Mouse (Mus musculus): ENCODE data around the gene Hoxc9.

The Hoxc9 gene

GRCm38 (mm10) chr15:103018636-103019035 is 42.4 kb downstream of the Hoxc9 start, which contains the start of gene Hoxc4:
Gene Hoxc4 (plus strand): TSS chr15:103018934.
- DNase-seq (ENCODE audit: low spot score in 2 of 2): no peak

- no peak for DNase-seq (ENCODE audit: low spot score in 2 of 2)
Measured at GRCm38 (mm10) chr15:103020899-103021418, 44.7 kb downstream of the Hoxc9 start.

- no peak for DNase-seq (ENCODE audit: low spot score in 2 of 2)
Measured at GRCm38 (mm10) chr15:103021544-103021943, 45.3 kb downstream of the Hoxc9 start.

GRCm38 (mm10) chr15:103024131-103024530 is 47.9 kb downstream of the Hoxc9 start:
- DNase-seq (ENCODE audit: low spot score in 2 of 2): no peak

GRCm38 (mm10) chr15:103027266-103028235 is 51.3 kb downstream of the Hoxc9 start:
- no peak for DNase-seq (ENCODE audit: low spot score in 2 of 2)

- no peak for DNase-seq (ENCODE audit: low spot score in 2 of 2)
Measured at GRCm38 (mm10) chr15:103028916-103029512, 52.8 kb downstream of the Hoxc9 start.

GRCm38 (mm10) chr15:103030142-103030541 is 53.9 kb downstream of the Hoxc9 start:
- DNase-seq (ENCODE audit: low spot score in 2 of 2): no peak

- DNase-seq (ENCODE audit: low spot score in 2 of 2): no peak
Measured at GRCm38 (mm10) chr15:103032167-103032566, 55.9 kb downstream of the Hoxc9 start.

GRCm38 (mm10) chr15:103032646-103033575 is 56.7 kb downstream of the Hoxc9 start:
- no peak for DNase-seq (ENCODE audit: low spot score in 2 of 2)

- DNase-seq (ENCODE audit: low spot score in 2 of 2): no peak
Measured at GRCm38 (mm10) chr15:103034043-103034806, 58.0 kb downstream of the Hoxc9 start.

Data from urinary bladder, postnatal 4 days (tissue).